Mouse (Mus musculus): ENCODE measurements at regions not wholly inside any gene's neighbourhood (a gene's known extent, or its start where the extent isn't known, plus 50 kb on each side); places are given as distances from the start of the nearest gene placed in this dataset.

GRCm38 (mm10) chr11:64597305-64597704 is 160.9 kb upstream of the F930015N05Rik start:
- H3K4me3 ChIP-seq (ENCODE audit: low read depth, low read length) = no peak overlapping the region
- no peaks in the 10 kb centered on the region for H3K4me1 ChIP-seq (ENCODE audit: control insufficient read depth, insufficient read depth, low read length)
- no peak overlapping the region for H3K9ac ChIP-seq (ENCODE audit: low read length)
- WGBS = 56% methylated on average over 4 of the region's 4 CpGs
- no peaks in the 10 kb centered on the region for H3K36me3 ChIP-seq (ENCODE audit: control insufficient read depth, insufficient read depth, low read length)
- no peaks in the 10 kb centered on the region for H3K27me3 ChIP-seq (ENCODE audit: control insufficient read depth, insufficient read depth, low read length)
- no peak overlapping the region for H3K27ac ChIP-seq (ENCODE audit: low read depth, low read length)
- H3K4me2 ChIP-seq (ENCODE audit: low read depth) = no peak overlapping the region
- ATAC-seq (ENCODE audit: insufficient read depth, low FRiP score, low TSS enrichment) = no peak
- H3K9me3 ChIP-seq (ENCODE audit: control insufficient read depth, low read length) = no peaks in the 10 kb centered on the region
- DNase-seq (ENCODE audit: low spot score) = no peak

- ATAC-seq (ENCODE audit: insufficient read depth, low FRiP score, low TSS enrichment) = no peak
- Histone ChIP-seq H3K9me3 (ENCODE audit: control insufficient read depth, low read length) (no peaks in the 10 kb centered on the region), H3K36me3 (ENCODE audit: control insufficient read depth, insufficient read depth, low read length) (no peaks in the 10 kb centered on the region), H3K27me3 (ENCODE audit: control insufficient read depth, insufficient read depth, low read length) (no peaks in the 10 kb centered on the region), H3K27ac (ENCODE audit: low read depth, low read length) (no peak overlapping the region), H3K4me1 (ENCODE audit: control insufficient read depth, insufficient read depth, low read length) (no peaks in the 10 kb centered on the region), H3K4me3 (ENCODE audit: low read depth, low read length) (no peak overlapping the region), H3K4me2 (ENCODE audit: low read depth) (no peak overlapping the region), H3K9ac (ENCODE audit: low read length) (no peak overlapping the region)
- 83% methylated on average over 3 of the region's 3 CpGs for WGBS
- no peak for DNase-seq (ENCODE audit: low spot score)
These were observed 162.7 kb upstream of the F930015N05Rik start for GRCm38 (mm10) chr11:64599178-64599577.

- H3K9ac ChIP-seq (ENCODE audit: low read length) = no peak overlapping the region
- H3K27me3 ChIP-seq (ENCODE audit: control insufficient read depth, insufficient read depth, low read length) = no peaks in the 10 kb centered on the region
- H3K4me3 ChIP-seq (ENCODE audit: low read depth, low read length) = no peak overlapping the region
- ATAC-seq (ENCODE audit: insufficient read depth, low FRiP score, low TSS enrichment) (no peak), DNase-seq (ENCODE audit: low spot score) (peak; percentile 44)
- H3K36me3 ChIP-seq (ENCODE audit: control insufficient read depth, insufficient read depth, low read length) = no peaks in the 10 kb centered on the region
- no peaks in the 10 kb centered on the region for H3K4me1 ChIP-seq (ENCODE audit: control insufficient read depth, insufficient read depth, low read length)
- no peak overlapping the region for H3K27ac ChIP-seq (ENCODE audit: low read depth, low read length)
- H3K9me3 ChIP-seq (ENCODE audit: control insufficient read depth, low read length) = no peaks in the 10 kb centered on the region
- H3K4me2 ChIP-seq (ENCODE audit: low read depth) = no peak overlapping the region
- WGBS = 80% methylated on average over 10 of the region's 10 CpGs
These were observed 164.0 kb upstream of the F930015N05Rik start for GRCm38 (mm10) chr11:64600201-64601102.

- ATAC-seq (ENCODE audit: insufficient read depth, low FRiP score, low TSS enrichment) (no peak), DNase-seq (ENCODE audit: low spot score) (no peak)
- WGBS = 88% methylated on average over 2 of the region's 2 CpGs
- Histone ChIP-seq H3K9ac (ENCODE audit: low read length) (no peak overlapping the region), H3K9me3 (ENCODE audit: control insufficient read depth, low read length) (no peaks in the 10 kb centered on the region), H3K27ac (ENCODE audit: low read depth, low read length) (no peak overlapping the region), H3K27me3 (ENCODE audit: control insufficient read depth, insufficient read depth, low read length) (no peaks in the 10 kb centered on the region), H3K4me1 (ENCODE audit: control insufficient read depth, insufficient read depth, low read length) (no peaks in the 10 kb centered on the region), H3K4me2 (ENCODE audit: low read depth) (no peak overlapping the region), H3K36me3 (ENCODE audit: control insufficient read depth, insufficient read depth, low read length) (no peaks in the 10 kb centered on the region), H3K4me3 (ENCODE audit: low read depth, low read length) (no peak overlapping the region)
These were observed 172.6 kb upstream of the F930015N05Rik start for GRCm38 (mm10) chr11:64609043-64609442.

GRCm38 (mm10) chr11:64610724-64611123 is 174.3 kb upstream of the F930015N05Rik start:
- no peak for ATAC-seq (ENCODE audit: insufficient read depth, low FRiP score, low TSS enrichment)

GRCm38 (mm10) chr11:64615140-64615539 is 178.7 kb upstream of the F930015N05Rik start:
- Histone ChIP-seq H3K4me2 (ENCODE audit: low read depth) (no peak overlapping the region), H3K27ac (ENCODE audit: low read depth, low read length) (no peak overlapping the region), H3K27me3 (ENCODE audit: control insufficient read depth, insufficient read depth, low read length) (no peaks in the 10 kb centered on the region), H3K36me3 (ENCODE audit: control insufficient read depth, insufficient read depth, low read length) (no peaks in the 10 kb centered on the region), H3K9ac (ENCODE audit: low read length) (no peak overlapping the region), H3K4me1 (ENCODE audit: control insufficient read depth, insufficient read depth, low read length) (no peaks in the 10 kb centered on the region), H3K4me3 (ENCODE audit: low read depth, low read length) (no peak overlapping the region), H3K9me3 (ENCODE audit: control insufficient read depth, low read length) (no peaks in the 10 kb centered on the region)
- DNase-seq (ENCODE audit: low spot score) = no peak
- whole genome bisulfite sequencing = 70% methylated on average over 1 of the region's 1 CpGs
- ATAC-seq (ENCODE audit: insufficient read depth, low FRiP score, low TSS enrichment) = no peak

More at GRCm38 (mm10) chr11:64610724-64611123, 174.3 kb upstream of the F930015N05Rik start:
- Histone ChIP-seq H3K36me3 (ENCODE audit: control insufficient read depth, insufficient read depth, low read length) (no peaks in the 10 kb centered on the region), H3K4me3 (ENCODE audit: low read depth, low read length) (no peak overlapping the region), H3K27me3 (ENCODE audit: control insufficient read depth, insufficient read depth, low read length) (no peaks in the 10 kb centered on the region), H3K27ac (ENCODE audit: low read depth, low read length) (no peak overlapping the region), H3K9ac (ENCODE audit: low read length) (no peak overlapping the region), H3K9me3 (ENCODE audit: control insufficient read depth, low read length) (no peaks in the 10 kb centered on the region), H3K4me2 (ENCODE audit: low read depth) (no peak overlapping the region), H3K4me1 (ENCODE audit: control insufficient read depth, insufficient read depth, low read length) (no peaks in the 10 kb centered on the region)
- 94% methylated on average over 3 of the region's 3 CpGs for WGBS
- no peak for DNase-seq (ENCODE audit: low spot score)

GRCm38 (mm10) chr11:64618631-64619385 is 182.4 kb upstream of the F930015N05Rik start:
- no peaks in the 10 kb centered on the region for H3K9me3 ChIP-seq (ENCODE audit: control insufficient read depth, low read length)
- no peaks in the 10 kb centered on the region for H3K4me1 ChIP-seq (ENCODE audit: control insufficient read depth, insufficient read depth, low read length)
- no peak overlapping the region for H3K4me3 ChIP-seq (ENCODE audit: low read depth, low read length)
- ATAC-seq (ENCODE audit: insufficient read depth, low FRiP score, low TSS enrichment) (no peak), DNase-seq (ENCODE audit: low spot score) (no peak)
- WGBS = 69% methylated on average over 5 of the region's 5 CpGs
- H3K27ac ChIP-seq (ENCODE audit: low read depth, low read length) = no peak overlapping the region
- H3K4me2 ChIP-seq (ENCODE audit: low read depth) = no peak overlapping the region
- no peaks in the 10 kb centered on the region for H3K27me3 ChIP-seq (ENCODE audit: control insufficient read depth, insufficient read depth, low read length)
- no peaks in the 10 kb centered on the region for H3K36me3 ChIP-seq (ENCODE audit: control insufficient read depth, insufficient read depth, low read length)
- no peak overlapping the region for H3K9ac ChIP-seq (ENCODE audit: low read length)

GRCm38 (mm10) chr11:64627180-64627579 is 190.7 kb upstream of the F930015N05Rik start:
- H3K9ac ChIP-seq (ENCODE audit: low read length) = no peak overlapping the region
- WGBS = 90% methylated on average over 7 of the region's 7 CpGs
- no peaks in the 10 kb centered on the region for H3K36me3 ChIP-seq (ENCODE audit: control insufficient read depth, insufficient read depth, low read length)
- no peak overlapping the region for H3K4me2 ChIP-seq (ENCODE audit: low read depth)
- no peak overlapping the region for H3K4me3 ChIP-seq (ENCODE audit: low read depth, low read length)
- H3K9me3 ChIP-seq (ENCODE audit: control insufficient read depth, low read length) = no peaks in the 10 kb centered on the region
- no peak overlapping the region for H3K27ac ChIP-seq (ENCODE audit: low read depth, low read length)
- no peak for ATAC-seq (ENCODE audit: insufficient read depth, low FRiP score, low TSS enrichment)
- no peaks in the 10 kb centered on the region for H3K4me1 ChIP-seq (ENCODE audit: control insufficient read depth, insufficient read depth, low read length)
- H3K27me3 ChIP-seq (ENCODE audit: control insufficient read depth, insufficient read depth, low read length) = no peaks in the 10 kb centered on the region
- no peak for DNase-seq (ENCODE audit: low spot score)
